8 mouse cellular contexts compared by ENCODE assay signal in the genomic region with DNA sequence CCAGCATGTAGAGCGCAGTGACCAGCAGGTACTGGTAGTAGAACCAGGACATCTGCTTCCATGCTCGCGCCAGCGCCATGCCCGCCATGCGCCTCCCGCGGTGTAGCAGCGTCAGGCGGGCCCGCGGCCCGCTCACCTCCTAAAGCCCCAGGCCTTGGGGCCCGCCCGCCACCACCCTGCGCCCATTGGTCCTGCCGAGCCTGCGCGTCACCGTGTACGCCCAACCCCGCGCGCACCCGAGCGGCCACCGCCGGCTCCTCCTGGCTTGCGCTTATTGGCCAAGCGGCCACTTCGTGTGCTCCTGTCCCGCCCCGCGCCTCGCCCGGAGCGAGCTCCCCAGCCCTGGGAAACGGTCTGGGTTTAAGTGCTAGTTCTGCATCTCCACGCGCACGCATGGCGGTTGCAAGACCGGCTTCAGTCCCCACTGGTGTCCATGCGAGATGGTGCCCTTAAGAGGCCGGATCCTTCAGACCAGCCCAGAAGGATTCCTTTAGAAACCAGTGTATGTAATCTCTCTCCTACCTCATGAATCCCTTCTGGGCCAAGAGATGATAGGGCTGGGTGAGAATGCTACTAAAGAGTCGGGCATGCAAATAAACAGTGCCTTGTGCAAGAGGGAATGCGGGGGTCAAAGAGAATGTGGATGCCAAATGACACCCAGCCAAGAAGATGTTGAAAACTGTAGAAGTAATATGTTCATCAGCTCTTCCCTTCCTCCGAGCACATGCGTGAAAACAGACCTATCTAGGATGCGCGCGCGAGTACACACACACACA. TPM values are rescaled to one million over a fixed set of nuclear protein-coding genes. Genes with fewer than 3 reads are reported as not detected.
DNase-seq lines count a peak whose midpoint lies in the region; ATAC-seq and TF ChIP-seq lines count a peak whose summit lies in the region.

Sptssa (minus strand) TSS at position 178 of the 776 bp plus-strand sequence.

- peak; percentile 88; the same call in 1 of the 2 replicates for TF ChIP-seq POLR2A in cortical plate, adult 2 months (IDR thresholded peaks at IDR 0.05; ENCODE audit: extremely low read depth, insufficient read depth, low read length)

- H3K4me3 ChIP-seq in cortical plate, adult 2 months (ENCODE audit: insufficient read depth, low read length): peak within 1 kb of the TSS; percentile 94

- H3K27ac ChIP-seq in cortical plate, adult 2 months (ENCODE audit: insufficient read depth, low read length): peak within 1 kb of the TSS; percentile 44; the same call in 1 of the 2 replicates

- DNase-seq in gastrocnemius, postnatal 10 days: peak; percentile 96
- DNase-seq in induced T-regulatory cell, adult 2 months (ENCODE audit: low read depth): peak; percentile 96
- DNase-seq in left cerebral cortex, adult 9 months (ENCODE audit: low spot score in 2 of 2): peak; percentile 84 to 95
- DNase-seq in right cerebral cortex, postnatal 14 days: peak; percentile 97
- DNase-seq in urinary bladder, postnatal 36 days (ENCODE audit: low spot score in 2 of 2): peak; percentile 92 to 96

- no peak for TF ChIP-seq CTCF in cortical plate, adult 2 months (IDR thresholded peaks at IDR 0.05; ENCODE audit: extremely low read depth, insufficient read depth, low read length)

- peak; percentile 96 for ATAC-seq in activated CD4-positive, CD25-positive, alpha-beta regulatory T cell, adult 4 months
- peak; percentile 82 for ATAC-seq in megakaryocyte progenitor cell, adult 5-6 weeks (replicated peaks; ENCODE audit: poor library complexity)

- peaks cover 4% of the 10 kb centered on the region; the same call in 1 of the 2 replicates for H3K4me1 ChIP-seq in cortical plate, adult 2 months (ENCODE audit: control insufficient read depth, insufficient read depth, low read length)

RNA-seq across cellular contexts. Expression of gene Sptssa, which starts in this region (rescaled TPM):
- 100 to 1,000 TPM; 207 to 223 TPM for polyA plus RNA-seq in activated CD4-positive, CD25-positive, alpha-beta regulatory T cell, adult 4 months (2017; shearing (Covaris generic))
- polyA plus RNA-seq in cortical plate, adult 2 months (2012; rRNA removed): 49.9 and 52.8 TPM in 2 replicates
- 10 to 100 TPM; 31.8 to 33.7 TPM for total RNA-seq in gastrocnemius, postnatal 10 days (2021)
- total RNA-seq in megakaryocyte progenitor cell, adult 5-6 weeks (2015): 232 and 247 TPM in 2 replicates
- 160 and 165 TPM in 2 replicates for total RNA-seq in megakaryocyte progenitor cell, adult 5-6 weeks (2017)

Comparison
In these comparisons a context has a peak if more than half of its experiments do, and no peak if none do; other contexts are left out.
1. Peak in every context shown above with its lines: DNase-seq, ATAC-seq, H3K4me3 ChIP-seq and H3K27ac ChIP-seq.
2. RNA of gene Sptssa (total RNA-seq): 160 to 247 TPM in megakaryocyte progenitor cell, adult 5-6 weeks; 31.8 to 33.7 TPM in gastrocnemius, postnatal 10 days; every median in the first group is over 4 times any median in the second.